Mouse (Mus musculus): ENCODE measurements around the gene Pnliprp2. TPM values are rescaled to one million over a fixed set of nuclear protein-coding genes. Genes with fewer than 3 reads are reported as not detected.

Pnliprp2 gene
- total and polyA plus RNA-seq, 3 experiments, result 0.13 to 0.38 (median 0.14) TPM

- Histone ChIP-seq H3K79me2 (replicated peaks; ENCODE audit: control insufficient read depth, extremely low read depth, insufficient read depth, poor library complexity, severe bottlenecking) (no peaks in the 10 kb centered on the region), H3K27me3 (replicated peaks) (no peaks in the 10 kb centered on the region), H3K9me3 (replicated peaks; ENCODE audit: low read length) (no peaks in the 10 kb centered on the region), H3K36me3 (replicated peaks in 1 of 2; ENCODE audit: control insufficient read depth in 1 of 2, insufficient read depth in 1 of 2, low read length in 1 of 2) (no peaks in the 10 kb centered on the region), H3K27ac (ENCODE audit: insufficient read depth, low read depth) (no peak overlapping the region), H3K4me3 (replicated peaks in 1 of 3; ENCODE audit: low read depth in 2 of 3, low read length in 2 of 3, poor library complexity in 1 of 3) (no peak overlapping the region), H3K4me2 (ENCODE audit: insufficient read depth, low read depth, poor library complexity, severe bottlenecking) (no peak overlapping the region), H3K4me1 (ENCODE audit: control insufficient read depth in 1 of 2, insufficient read depth in 2 of 2) (no peaks in the 10 kb centered on the region), H3K9ac (ENCODE audit: insufficient read depth, low read depth) (no peak overlapping the region)
- no peak for DNase-seq (ENCODE audit: extremely low read depth)
- in situ Hi-C loops (cut with MboI; ENCODE audit: low pct_ligation_motif_present, low pct_unique_long_range_greater_than_20kb, low sequenced_read_pairs) (no loop called here), dilution Hi-C loops (cut with MboI; ENCODE audit: extremely low pct_ligation_motif_present, extremely low pct_unique_long_range_greater_than_20kb, low sequenced_read_pairs) (no loop called here)
- TF ChIP-seq ELF1 (IDR thresholded peaks at IDR 0.05; ENCODE audit: low read depth, low read length) (no peak), MAFK (IDR thresholded peaks at IDR 0.05; ENCODE audit: insufficient replicate concordance, low read length) (no peak), POLR2A (IDR thresholded peaks at IDR 0.05; ENCODE audit: low read depth, low read length) (no peak), CTCF (conservative IDR thresholded peaks at IDR 0.05 in 1 of 2, IDR thresholded peaks at IDR 0.05 in 1 of 2; ENCODE audit: low read depth in 2 of 2, low read length in 2 of 2) (no peak), UBTF (IDR thresholded peaks at IDR 0.05; ENCODE audit: low read depth, low read length) (no peak), BHLHE40 (IDR thresholded peaks at IDR 0.05; ENCODE audit: low read depth, low read length) (no peak), NRF1 (IDR thresholded peaks at IDR 0.05; ENCODE audit: low read depth, low read length) (no peak), KAT2A (IDR thresholded peaks at IDR 0.05; ENCODE audit: insufficient replicate concordance, low read length) (no peak), MAZ (IDR thresholded peaks at IDR 0.05; ENCODE audit: low read depth, low read length) (no peak), MAX (IDR thresholded peaks at IDR 0.05; ENCODE audit: low read length) (no peak), TCF12 (IDR thresholded peaks at IDR 0.05; ENCODE audit: low read depth, low read length) (no peak), NELFE (IDR thresholded peaks at IDR 0.05; ENCODE audit: low read depth, low read length) (no peak), RAD21 (IDR thresholded peaks at IDR 0.05; ENCODE audit: low read depth, low read length) (no peak)
Observed at GRCm38 (mm10) chr19:58781566-58781965, 22.0 kb downstream of the Pnliprp2 start.

GRCm38 (mm10) chr19:58783938-58784337 lies 24.4 kb downstream of the Pnliprp2 start:
- dilution Hi-C loops (cut with MboI; ENCODE audit: extremely low pct_ligation_motif_present, extremely low pct_unique_long_range_greater_than_20kb, low sequenced_read_pairs), result no loop called here
- Histone ChIP-seq H3K9ac (ENCODE audit: insufficient read depth, low read depth) (no peak overlapping the region), H3K79me2 (replicated peaks; ENCODE audit: control insufficient read depth, extremely low read depth, insufficient read depth, poor library complexity, severe bottlenecking) (no peaks in the 10 kb centered on the region), H3K9me3 (replicated peaks; ENCODE audit: low read length) (no peaks in the 10 kb centered on the region), H3K27ac (ENCODE audit: insufficient read depth, low read depth) (no peak overlapping the region), H3K4me3 (replicated peaks in 1 of 3; ENCODE audit: low read depth in 2 of 3, low read length in 2 of 3, poor library complexity in 1 of 3) (no peak overlapping the region), H3K4me1 (ENCODE audit: control insufficient read depth in 1 of 2, insufficient read depth in 2 of 2) (no peaks in the 10 kb centered on the region), H3K4me2 (ENCODE audit: insufficient read depth, low read depth, poor library complexity, severe bottlenecking) (no peak overlapping the region), H3K36me3 (replicated peaks in 1 of 2; ENCODE audit: control insufficient read depth in 1 of 2, insufficient read depth in 1 of 2, low read length in 1 of 2) (no peaks in the 10 kb centered on the region), H3K27me3 (replicated peaks) (no peaks in the 10 kb centered on the region)
- TF ChIP-seq GABPA (IDR thresholded peaks at IDR 0.05; ENCODE audit: insufficient replicate concordance, low read depth, low read length) (no peak), TBP (conservative IDR thresholded peaks at IDR 0.05; ENCODE audit: low read depth, low read length) (no peak), UBTF (IDR thresholded peaks at IDR 0.05; ENCODE audit: low read depth, low read length) (no peak), CHD1 (IDR thresholded peaks at IDR 0.05; ENCODE audit: low read depth, low read length) (no peak)
- in situ Hi-C loops (cut with MboI; ENCODE audit: low pct_ligation_motif_present, low pct_unique_long_range_greater_than_20kb, low sequenced_read_pairs), result no loop called here
- no peak for DNase-seq (ENCODE audit: extremely low read depth)

All from CH12.LX (cell line).